Comparison of ENCODE assay signal across 8 mouse cellular contexts in the genomic region with DNA sequence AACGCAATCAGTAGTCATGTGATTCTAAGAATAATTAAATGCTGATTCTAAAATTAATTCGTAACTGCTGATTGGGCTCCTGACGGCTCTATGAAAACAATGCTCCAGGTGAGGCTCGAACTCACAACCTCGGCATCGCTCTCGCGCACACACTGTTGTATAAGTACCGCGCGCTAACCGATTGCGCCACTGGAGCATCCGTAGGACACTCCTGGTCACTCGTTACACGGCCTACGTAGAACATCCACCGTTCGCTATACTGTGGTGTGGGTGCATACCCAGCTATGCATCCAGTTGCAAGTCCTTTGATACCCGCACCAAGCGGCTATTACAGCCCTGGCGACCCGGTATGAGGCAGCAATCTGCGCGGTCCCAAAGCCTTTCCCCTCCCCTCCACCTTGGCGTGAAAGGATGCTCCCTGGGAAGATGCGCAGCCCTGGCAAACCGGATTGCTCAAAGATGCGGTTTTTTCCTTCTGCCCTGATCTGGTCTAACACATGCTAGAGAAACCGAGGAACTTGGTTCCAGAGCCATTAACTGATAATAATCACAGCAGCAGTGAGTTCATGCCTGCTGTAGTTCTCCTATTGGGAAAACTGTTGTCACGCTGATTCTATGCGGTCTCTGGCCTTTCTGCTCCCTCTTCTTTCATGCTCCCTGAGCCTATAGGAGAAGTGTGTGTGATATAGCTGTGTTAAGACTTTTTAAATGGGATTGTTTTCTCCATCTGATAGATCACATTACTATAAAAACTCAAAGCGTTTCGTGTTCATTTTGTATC. TPM values are rescaled to one million over a fixed set of nuclear protein-coding genes. Genes with fewer than 3 reads are reported as not detected.
DNase-seq lines count a peak whose midpoint lies in the region; ATAC-seq and TF ChIP-seq lines count a peak whose summit lies in the region.

No protein-coding gene starts in this region.

- TF ChIP-seq CTCF in gastrocnemius, adult 2 months (IDR thresholded peaks at IDR 0.05), result no peak

- no peak for DNase-seq in gastrocnemius, adult 2 months
- no peak for DNase-seq in gastrocnemius, postnatal 4 days (ENCODE audit: low spot score in 2 of 2)
- DNase-seq in WW6 (ENCODE audit: low read depth, low spot score), result peak; percentile 70
- peak; percentile 41 to 84 for DNase-seq in frontal cortex, adult 2 months (ENCODE audit: extremely low spot score in 1 of 2, low spot score in 1 of 2)
- peak; percentile 79 to 83 for DNase-seq in left cerebral cortex, postnatal 14 days (ENCODE audit: low spot score in 2 of 2)
- peak; percentile 73 for DNase-seq in neural tube, embryonic 11.5 days (ENCODE audit: low spot score)
- DNase-seq in adrenal gland, adult (ENCODE audit: inconsistent age in 2 of 2, low spot score in 1 of 2), result no peak
- DNase-seq in lung, postnatal 36 days, result no peak

- no peaks in the 10 kb centered on the region for H3K36me3 ChIP-seq in neural tube, embryonic 11.5 days (ENCODE audit: control insufficient read depth, insufficient read depth, low read length)

- WGBS in neural tube, embryonic 11.5 days, result 3% methylated on average over 34 of the region's 34 CpGs

- no peak overlapping the region for H3K27ac ChIP-seq in gastrocnemius, adult 2 months
- H3K27ac ChIP-seq in neural tube, embryonic 11.5 days (ENCODE audit: low read depth, low read length), result no peak overlapping the region

- ATAC-seq in neural tube, embryonic 11.5 days (ENCODE audit: insufficient read depth, low FRiP score, low TSS enrichment), result peak; percentile 89

- H3K9me3 ChIP-seq in neural tube, embryonic 11.5 days (ENCODE audit: control insufficient read depth, low read length), result no peaks in the 10 kb centered on the region

- peak overlapping the region; percentile 45 for H3K4me3 ChIP-seq in gastrocnemius, adult 2 months
- peak overlapping the region; percentile 31 for H3K4me3 ChIP-seq in neural tube, embryonic 11.5 days (ENCODE audit: low read depth, low read length)

- H3K4me2 ChIP-seq in neural tube, embryonic 11.5 days (ENCODE audit: low read depth), result peak overlapping the region; percentile 48

- intact Hi-C loops in gastrocnemius, adult 2 months (cut with DNase I), result no loop called here
- intact Hi-C loops in left cerebral cortex, postnatal 14 days (cut with DNase I), result no loop called here

- no peaks in the 10 kb centered on the region for H3K27me3 ChIP-seq in neural tube, embryonic 11.5 days (ENCODE audit: control insufficient read depth, insufficient read depth, low read length)

- H3K4me1 ChIP-seq in neural tube, embryonic 11.5 days (ENCODE audit: control insufficient read depth, insufficient read depth, low read length), result no peaks in the 10 kb centered on the region

- no peak overlapping the region; the same call in 1 of the 2 replicates for H3K9ac ChIP-seq in neural tube, embryonic 11.5 days (ENCODE audit: low read length)

RNA-seq across cellular contexts. Expression of a gene that starts 23.6 kb away (rescaled TPM):
- not detected for total RNA-seq in gastrocnemius, adult 2 months (2021)
- not detected for total RNA-seq in gastrocnemius, postnatal 4 days (2021)
- not detected in 2 replicates for polyA plus RNA-seq in frontal cortex, adult 2 months (2012; rRNA removed)
- not detected for total RNA-seq in left cerebral cortex, postnatal 14 days (2021)
- not detected in 2 replicates for polyA plus RNA-seq in neural tube, embryonic 11.5 days (2014; fragmentation: Nextera tagmentation; extraction: Ambion mirVana)

RNA-seq across cellular contexts. Expression of a gene that starts 34.8 kb away (rescaled TPM):
- not detected for total RNA-seq in gastrocnemius, adult 2 months (2021)
- not detected for total RNA-seq in gastrocnemius, postnatal 4 days (2021)
- not detected in 2 replicates for polyA plus RNA-seq in frontal cortex, adult 2 months (2012; rRNA removed)
- total RNA-seq in left cerebral cortex, postnatal 14 days (2021), result not detected
- polyA plus RNA-seq in neural tube, embryonic 11.5 days (2014; fragmentation: Nextera tagmentation; extraction: Ambion mirVana), result not detected in 2 replicates

RNA-seq across cellular contexts. Expression of a gene that starts 56.6 kb away (rescaled TPM):
- not detected for total RNA-seq in gastrocnemius, adult 2 months (2021)
- total RNA-seq in gastrocnemius, postnatal 4 days (2021), result not detected
- polyA plus RNA-seq in frontal cortex, adult 2 months (2012; rRNA removed), result not detected in 2 replicates
- total RNA-seq in left cerebral cortex, postnatal 14 days (2021), result not detected
- not detected in 2 replicates for polyA plus RNA-seq in neural tube, embryonic 11.5 days (2014; fragmentation: Nextera tagmentation; extraction: Ambion mirVana)

Comparison
In these comparisons a context has a peak if more than half of its experiments do, and no peak if none do; other contexts are left out.
1. DNase-seq: peak in WW6 (single experiment), frontal cortex, adult 2 months (2 of 2), left cerebral cortex, postnatal 14 days (2 of 2) and neural tube, embryonic 11.5 days (single experiment); none in gastrocnemius, adult 2 months (single experiment), gastrocnemius, postnatal 4 days (0 of 2), adrenal gland, adult (0 of 2) and lung, postnatal 36 days (single experiment).